In genomic region chr1:131523794-131524193, GRCm38 (mm10) we compare ENCODE assay signal across 8 mouse cellular contexts. TPM values are rescaled to one million over a fixed set of nuclear protein-coding genes. Genes with fewer than 3 reads are reported as not detected.
DNase-seq lines count a peak whose midpoint lies in the region; ATAC-seq and TF ChIP-seq lines count a peak whose summit lies in the region.

No protein-coding gene starts in this region.

- TF ChIP-seq CTCF in hindbrain, postnatal 0 days (IDR thresholded peaks at IDR 0.05; ENCODE audit: low read depth), result no peak

- ATAC-seq in embryonic facial prominence, embryonic 12.5 days (ENCODE audit: insufficient number of reproducible peaks, insufficient read depth, low FRiP score, low TSS enrichment), result no peak
- ATAC-seq in hindbrain, postnatal 0 days, result no peak

- peak; percentile 14 to 34 for DNase-seq in layer of hippocampus, postnatal 10 days (ENCODE audit: low spot score in 2 of 2)
- no peak for DNase-seq in layer of hippocampus, adult 11-12 months (ENCODE audit: low spot score)
- DNase-seq in hindbrain, postnatal 0 days (ENCODE audit: low spot score), result peak; percentile 48
- DNase-seq in neural tube, embryonic 10.5 days (ENCODE audit: extremely low spot score, low spot score), result peak; percentile 29
- DNase-seq in adrenal gland, postnatal 25 days, result no peak
- no peak for DNase-seq in left cerebral cortex, adult 9 months (ENCODE audit: low spot score in 2 of 2)
- DNase-seq in layer of hippocampus, adult 18-20 months (ENCODE audit: low spot score in 2 of 2), result no peak

- peak overlapping the region; percentile 90 for H3K4me3 ChIP-seq in embryonic facial prominence, embryonic 12.5 days
- H3K4me3 ChIP-seq in hindbrain, postnatal 0 days (ENCODE audit: low read length), result peak overlapping the region; percentile 69

- H3K9me3 ChIP-seq in embryonic facial prominence, embryonic 12.5 days, result no peaks in the 10 kb centered on the region
- H3K9me3 ChIP-seq in hindbrain, postnatal 0 days (ENCODE audit: low read length), result no peaks in the 10 kb centered on the region

- no peaks in the 10 kb centered on the region for H3K27me3 ChIP-seq in embryonic facial prominence, embryonic 12.5 days
- H3K27me3 ChIP-seq in hindbrain, postnatal 0 days (ENCODE audit: insufficient read depth, low read length), result no peaks in the 10 kb centered on the region

- H3K9ac ChIP-seq in embryonic facial prominence, embryonic 12.5 days, result no peak overlapping the region
- H3K9ac ChIP-seq in hindbrain, postnatal 0 days (replicated peaks; ENCODE audit: low read length), result peak overlapping the region; percentile 69

- H3K4me1 ChIP-seq in embryonic facial prominence, embryonic 12.5 days, result peaks cover 36% of the 10 kb centered on the region
- peaks cover 30% of the 10 kb centered on the region for H3K4me1 ChIP-seq in hindbrain, postnatal 0 days (ENCODE audit: insufficient read depth, low read length)

- no peaks in the 10 kb centered on the region for H3K36me3 ChIP-seq in embryonic facial prominence, embryonic 12.5 days
- H3K36me3 ChIP-seq in hindbrain, postnatal 0 days (ENCODE audit: insufficient read depth, low read length), result no peaks in the 10 kb centered on the region

- H3K27ac ChIP-seq in embryonic facial prominence, embryonic 12.5 days, result no peak overlapping the region
- peak overlapping the region; percentile 92; the same call in 1 of the 2 replicates for H3K27ac ChIP-seq in hindbrain, postnatal 0 days

- WGBS in embryonic facial prominence, embryonic 12.5 days, result 43% methylated on average over 3 of the region's 3 CpGs
- WGBS in hindbrain, postnatal 0 days, result 13% methylated on average over 3 of the region's 3 CpGs

- peak overlapping the region; percentile 95 for H3K4me2 ChIP-seq in embryonic facial prominence, embryonic 12.5 days (replicated peaks)
- peak overlapping the region; percentile 77 for H3K4me2 ChIP-seq in hindbrain, postnatal 0 days (ENCODE audit: low read depth, low read length)

RNA-seq across cellular contexts. Expression of gene Srgap2, which starts 3.4 kb away (rescaled TPM):
- total RNA-seq in layer of hippocampus, postnatal 10 days (2021), result 100 to 1,000 TPM; 125 to 129 TPM
- polyA plus RNA-seq in embryonic facial prominence, embryonic 12.5 days (2016; fragmentation: Nextera tagmentation; extraction: Ambion mirVana), result 15.9 and 18.3 TPM in 2 replicates
- 62.8 and 69.3 TPM in 2 replicates for total RNA-seq in hindbrain, postnatal 0 days (2014; rRNA removed)
- polyA plus RNA-seq in hindbrain, postnatal 0 days (2015; fragmentation: Nextera tagmentation; extraction: Ambion mirVana), result 23.3 and 24.5 TPM in 2 replicates
- 29.5 and 37.2 TPM in 2 replicates for total RNA-seq in adrenal gland, postnatal 25 days (2021)
- 10 to 100 TPM; 75.1 to 87.6 TPM for total RNA-seq in layer of hippocampus, adult 18-20 months (2021)

RNA-seq across cellular contexts. Expression of gene Fam72a, which starts 3.9 kb away (rescaled TPM):
- total RNA-seq in layer of hippocampus, postnatal 10 days (2021), result 1 to 10 TPM; 1.5 to 1.7 TPM
- 3.4 and 3.8 TPM in 2 replicates for polyA plus RNA-seq in embryonic facial prominence, embryonic 12.5 days (2016; fragmentation: Nextera tagmentation; extraction: Ambion mirVana)
- total RNA-seq in hindbrain, postnatal 0 days (2014; rRNA removed), result 0.11 TPM in 1 of 2 replicates, not detected in the other
- 0.98 and 1.4 TPM in 2 replicates for polyA plus RNA-seq in hindbrain, postnatal 0 days (2015; fragmentation: Nextera tagmentation; extraction: Ambion mirVana)
- 1.4 and 1.9 TPM in 2 replicates for total RNA-seq in adrenal gland, postnatal 25 days (2021)
- 1 to 10 TPM; 1.3 TPM for total RNA-seq in layer of hippocampus, adult 18-20 months (2021)

Comparison
In these comparisons a context has a peak if more than half of its experiments do, and no peak if none do; other contexts are left out.
1. DNase-seq: peak in layer of hippocampus, postnatal 10 days (2 of 2), hindbrain, postnatal 0 days (single experiment) and neural tube, embryonic 10.5 days (single experiment); none in layer of hippocampus, adult 11-12 months (single experiment), adrenal gland, postnatal 25 days (single experiment), left cerebral cortex, adult 9 months (0 of 2) and layer of hippocampus, adult 18-20 months (0 of 2).